Mouse (Mus musculus) forebrain, embryonic 10.5 days (tissue): ENCODE measurements around the gene Yif1b. TPM values are rescaled to one million over a fixed set of nuclear protein-coding genes. Genes with fewer than 3 reads are reported as not detected.
A peak's percentile ranks its signal among the peaks of the same experiment; 100 is the strongest.

Source experiments
- DNase-seq: peaks from one replicate; pipeline ENCODE4 v3.0.0-alpha.2; 2017; ENCODE audit warnings: low spot score; ENCODE audit errors: extremely low spot score
- H3K27ac ChIP-seq: fragments of 300-500 bp; sonication (generic); 2 replicates; pipeline ENCODE4 v1.5.1; 2016; ENCODE audit warnings: mild to moderate bottlenecking
- H3K27me3 ChIP-seq: fragments of 300-500 bp; sonication (generic); 2 replicates; pipeline ENCODE4 v1.6.1; 2016; ENCODE audit warnings: mild to moderate bottlenecking; ENCODE audit not compliant: poor library complexity, severe bottlenecking
- H3K36me3 ChIP-seq: fragments of 300-500 bp; sonication (generic); replicated peaks from 2 replicates; pipeline ENCODE4 v1.6.1; 2016; ENCODE audit warnings: mild to moderate bottlenecking, moderate library complexity
- H3K4me1 ChIP-seq: fragments of 300-500 bp; sonication (generic); 2 replicates; pipeline ENCODE4 v1.6.1; 2016
- H3K4me3 ChIP-seq: fragments of 300-500 bp; sonication (generic); 2 replicates; pipeline ENCODE4 v1.5.1; 2016; ENCODE audit warnings: mild to moderate bottlenecking, moderate library complexity
- H3K9me3 ChIP-seq: fragments of 300-500 bp; sonication (generic); 2 replicates; pipeline ENCODE4 v1.6.1; 2016; ENCODE audit warnings: mild to moderate bottlenecking, moderate library complexity
- WGBS: fragments of 180-500 bp; shearing (Covaris S2); methylation state at CpG from one replicate; pipeline ENCODE4 v1.1.7; 2016; 5-methylcytosine and 5-hydroxymethylcytosine counted together
- polyA plus RNA-seq: library from polyadenylated mRNA; unstranded; fragments of >200 nt; fragmentation: Nextera tagmentation; extraction: Ambion mirVana; gene quantifications from 2 replicates; pipeline ENCODE4 v1.2.1, GENCODE M21; 2016

The Yif1b gene
- polyA plus RNA-seq, 1 experiment from 2014 or later: 103 TPM

DNA sequence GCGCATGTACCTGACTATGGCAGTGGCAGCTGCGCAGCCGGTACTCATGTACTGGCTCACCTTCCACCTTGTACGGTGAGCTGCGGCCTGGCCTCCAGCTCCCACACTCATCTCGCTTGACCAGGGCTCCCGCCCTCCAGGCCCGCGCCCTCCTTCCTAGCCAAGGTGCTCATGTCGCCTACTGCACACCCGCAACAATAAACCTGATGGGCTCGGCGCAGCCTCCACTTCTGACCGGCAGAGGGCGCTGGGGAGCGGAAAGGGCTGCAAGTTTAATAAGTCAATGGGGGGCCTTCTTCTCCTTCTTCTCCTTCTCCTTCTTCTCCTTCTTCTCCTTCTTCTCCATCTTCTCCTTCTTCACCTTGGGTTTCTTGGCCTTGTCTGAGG is 9.2 kb downstream of the Yif1b start:
- Histone ChIP-seq H3K4me3 (peak overlapping the region; percentile 47), H3K27me3 (peaks cover 32% of the 10 kb centered on the region), H3K4me1 (peaks cover 23% of the 10 kb centered on the region), H3K9me3 (no peaks in the 10 kb centered on the region), H3K36me3 (peaks cover 39% of the 10 kb centered on the region), H3K27ac (no peak overlapping the region)
- 22% methylated on average over 16 of the region's 16 CpGs for WGBS
- peak; percentile 82 for DNase-seq

DNA sequence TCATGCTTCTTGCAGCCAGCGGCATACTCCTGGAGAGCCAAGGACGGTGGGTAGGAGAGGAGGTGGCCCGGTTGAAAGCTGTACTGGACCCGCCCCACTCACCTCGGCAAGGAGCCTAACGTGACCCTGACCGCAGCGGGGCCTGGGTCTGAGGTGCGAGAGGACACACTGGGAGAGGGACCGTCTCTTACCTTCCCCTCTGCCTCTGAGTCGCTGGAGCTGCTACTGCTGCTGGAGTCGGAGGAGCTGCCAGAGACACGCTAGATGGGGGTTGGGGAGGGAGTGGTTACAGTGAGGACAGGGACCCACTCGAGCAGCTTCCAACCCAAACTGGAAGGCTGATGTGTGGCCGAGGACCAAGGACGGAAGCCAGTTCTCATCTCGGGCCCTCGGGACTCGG is 9.6 kb downstream of the Yif1b start:
- Histone ChIP-seq H3K36me3 (peaks cover 39% of the 10 kb centered on the region), H3K4me3 (peak overlapping the region; percentile 47), H3K9me3 (no peaks in the 10 kb centered on the region), H3K27me3 (peaks cover 32% of the 10 kb centered on the region), H3K4me1 (peaks cover 23% of the 10 kb centered on the region), H3K27ac (peak overlapping the region; percentile 60)
- WGBS: 7% methylated on average over 19 of the region's 19 CpGs
- DNase-seq: no peak

DNA sequence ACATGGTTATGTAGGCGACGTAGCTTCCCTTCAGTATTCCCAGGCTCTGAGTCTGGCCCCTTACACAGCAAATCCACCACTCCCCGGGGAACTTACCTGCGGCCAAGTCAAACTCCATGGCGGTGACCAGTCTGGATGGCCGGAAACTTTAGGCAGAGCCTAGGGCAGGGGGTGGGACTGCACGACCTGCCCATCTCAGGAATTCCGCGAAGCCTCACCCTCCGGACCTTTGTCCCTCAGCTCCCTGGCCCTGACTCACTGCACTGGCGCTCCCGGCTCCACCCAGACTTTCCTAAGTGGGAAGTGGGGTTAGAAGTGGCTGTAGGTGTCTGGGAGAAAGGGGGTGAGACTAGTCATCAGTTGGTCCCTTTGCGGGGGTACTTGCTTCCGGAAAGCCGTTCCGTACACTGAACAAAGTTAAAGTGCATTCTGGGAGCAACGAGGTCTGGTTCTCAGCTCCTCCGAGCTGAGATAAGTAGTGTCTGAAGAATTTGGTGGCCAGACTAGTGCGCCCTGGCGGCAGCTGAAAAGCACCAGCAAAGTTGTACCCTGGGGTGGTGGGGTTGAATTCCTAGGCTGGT is 10.2 kb downstream of the Yif1b start, which contains the start of gene 2200002D01Rik:
Gene 2200002D01Rik (minus strand): TSS at position 206 of the 581 bp plus-strand sequence.
- H3K4me1 ChIP-seq: peaks cover 27% of the 10 kb centered on the region
- H3K27me3 ChIP-seq: peaks cover 32% of the 10 kb centered on the region
- peak; percentile 39 for DNase-seq
- no peaks in the 10 kb centered on the region for H3K9me3 ChIP-seq
- WGBS: 7% methylated on average over 20 of the region's 20 CpGs
- peaks cover 38% of the 10 kb centered on the region for H3K36me3 ChIP-seq
- peak within 1 kb of the TSS; percentile 60 for H3K27ac ChIP-seq
- H3K4me3 ChIP-seq: peak within 1 kb of the TSS; percentile 47

DNA sequence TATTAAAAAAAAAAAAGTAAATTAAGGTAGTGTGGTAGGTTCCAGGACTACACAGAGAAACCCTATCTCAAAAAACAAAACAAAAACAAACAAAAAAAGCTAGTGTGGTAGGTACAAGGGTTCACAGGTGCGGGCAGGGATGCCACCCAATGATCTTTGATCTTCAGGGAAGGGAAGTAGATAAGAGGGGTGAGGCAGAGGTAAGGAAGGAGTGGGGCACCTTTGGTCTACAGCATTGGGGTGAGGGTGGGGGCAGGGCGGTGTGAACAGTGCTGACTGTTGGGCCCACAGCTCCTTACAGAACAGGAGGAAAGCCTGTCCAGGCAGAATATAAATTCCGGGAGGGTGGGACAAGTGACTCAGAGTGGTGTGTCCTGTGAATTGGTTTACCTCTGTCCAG is 13.0 kb downstream of the Yif1b start:
- H3K27ac ChIP-seq: no peak overlapping the region
- no peak for DNase-seq
- peaks cover 12% of the 10 kb centered on the region for H3K36me3 ChIP-seq
- peaks cover 33% of the 10 kb centered on the region for H3K4me1 ChIP-seq
- no peaks in the 10 kb centered on the region for H3K9me3 ChIP-seq
- peaks cover 32% of the 10 kb centered on the region for H3K27me3 ChIP-seq
- H3K4me3 ChIP-seq: no peak overlapping the region
- WGBS: 94% methylated on average over 3 of the region's 3 CpGs

DNA sequence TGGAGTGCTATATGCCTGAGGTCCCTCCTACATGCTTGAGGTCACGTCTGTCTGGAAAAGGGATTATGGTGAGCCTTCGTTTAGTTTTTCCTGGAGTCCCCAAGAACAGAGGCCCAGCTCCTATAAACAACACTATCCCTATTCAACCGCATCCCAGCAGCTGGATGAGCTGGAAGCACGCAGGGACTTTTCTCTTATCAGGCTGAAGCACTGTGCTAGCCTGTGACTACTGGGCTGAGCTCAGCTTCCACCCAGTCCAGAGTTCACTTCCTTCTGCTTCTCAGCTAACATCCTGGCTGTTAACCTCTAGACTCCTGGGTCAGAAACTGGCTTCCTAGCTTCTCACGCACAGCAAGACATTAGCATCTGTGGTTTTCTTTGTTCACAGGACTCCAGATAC is 15.7 kb downstream of the Yif1b start:
- Histone ChIP-seq H3K9me3 (no peaks in the 10 kb centered on the region), H3K36me3 (0 out of 2 replicates have a peak, but pooled peaks cover 4% of the 10 kb centered on the region), H3K27me3 (peaks cover 9% of the 10 kb centered on the region), H3K27ac (0 out of 2 replicates have a peak overlapping the region, but pooled peaks have one; percentile 1), H3K4me3 (no peak overlapping the region), H3K4me1 (peaks cover 23% of the 10 kb centered on the region)
- DNase-seq: no peak
- WGBS: 60% methylated on average over 5 of the region's 5 CpGs

DNA sequence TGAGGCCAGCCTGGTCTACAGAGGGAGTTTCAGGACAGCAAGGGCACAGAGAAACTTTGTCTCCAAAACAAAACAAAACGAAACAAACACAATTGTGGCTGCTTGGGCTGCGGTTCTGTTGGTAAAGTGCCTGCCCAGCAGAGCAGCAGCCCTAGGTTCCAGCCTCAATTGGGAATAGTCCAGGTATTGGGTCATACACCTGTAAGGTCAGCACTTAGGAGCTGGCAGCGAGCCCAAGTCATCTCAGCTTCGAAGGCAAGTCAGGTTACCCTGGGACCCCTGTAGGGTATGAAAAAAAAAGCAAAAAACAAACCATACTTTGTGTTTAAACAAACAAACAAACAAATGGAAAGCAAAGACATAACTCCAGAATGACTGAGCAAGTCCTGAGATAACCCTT is 17.7 kb downstream of the Yif1b start:
- H3K27ac ChIP-seq: no peak overlapping the region
- peaks cover 37% of the 10 kb centered on the region for H3K4me1 ChIP-seq
- H3K27me3 ChIP-seq: no peaks in the 10 kb centered on the region
- H3K36me3 ChIP-seq: 0 out of 2 replicates have a peak, but pooled peaks cover 4% of the 10 kb centered on the region
- DNase-seq: no peak
- WGBS: 93% methylated on average over 4 of the region's 4 CpGs
- H3K9me3 ChIP-seq: no peaks in the 10 kb centered on the region
- no peak overlapping the region for H3K4me3 ChIP-seq

DNA sequence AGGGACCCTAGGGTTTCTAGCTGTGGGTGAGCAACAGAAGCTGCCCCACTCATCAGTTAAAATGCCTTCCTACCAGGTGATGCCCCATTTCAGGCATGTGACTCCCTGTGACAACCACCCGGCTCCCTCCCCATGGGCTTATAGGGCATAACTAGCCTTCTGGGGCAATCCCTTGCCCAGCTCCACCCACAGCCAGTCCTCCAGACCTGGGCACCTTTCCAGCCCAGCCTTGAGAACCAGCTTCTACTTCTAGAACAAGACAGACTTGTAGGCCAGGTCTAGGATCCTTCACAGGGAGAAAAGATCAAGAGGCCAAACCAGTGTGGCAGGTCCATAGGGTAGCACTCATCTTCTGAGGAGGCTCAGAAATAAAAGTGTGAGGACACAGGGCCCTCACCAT is 19.2 kb downstream of the Yif1b start:
- H3K36me3 ChIP-seq: 0 out of 2 replicates have a peak, but pooled peaks cover 4% of the 10 kb centered on the region
- H3K9me3 ChIP-seq: no peaks in the 10 kb centered on the region
- peaks cover 37% of the 10 kb centered on the region for H3K4me1 ChIP-seq
- no peak for DNase-seq
- no peak overlapping the region for H3K4me3 ChIP-seq
- H3K27me3 ChIP-seq: no peaks in the 10 kb centered on the region
- no peak overlapping the region for H3K27ac ChIP-seq
- 100% methylated on average over 1 of the region's 1 CpGs for WGBS

DNA sequence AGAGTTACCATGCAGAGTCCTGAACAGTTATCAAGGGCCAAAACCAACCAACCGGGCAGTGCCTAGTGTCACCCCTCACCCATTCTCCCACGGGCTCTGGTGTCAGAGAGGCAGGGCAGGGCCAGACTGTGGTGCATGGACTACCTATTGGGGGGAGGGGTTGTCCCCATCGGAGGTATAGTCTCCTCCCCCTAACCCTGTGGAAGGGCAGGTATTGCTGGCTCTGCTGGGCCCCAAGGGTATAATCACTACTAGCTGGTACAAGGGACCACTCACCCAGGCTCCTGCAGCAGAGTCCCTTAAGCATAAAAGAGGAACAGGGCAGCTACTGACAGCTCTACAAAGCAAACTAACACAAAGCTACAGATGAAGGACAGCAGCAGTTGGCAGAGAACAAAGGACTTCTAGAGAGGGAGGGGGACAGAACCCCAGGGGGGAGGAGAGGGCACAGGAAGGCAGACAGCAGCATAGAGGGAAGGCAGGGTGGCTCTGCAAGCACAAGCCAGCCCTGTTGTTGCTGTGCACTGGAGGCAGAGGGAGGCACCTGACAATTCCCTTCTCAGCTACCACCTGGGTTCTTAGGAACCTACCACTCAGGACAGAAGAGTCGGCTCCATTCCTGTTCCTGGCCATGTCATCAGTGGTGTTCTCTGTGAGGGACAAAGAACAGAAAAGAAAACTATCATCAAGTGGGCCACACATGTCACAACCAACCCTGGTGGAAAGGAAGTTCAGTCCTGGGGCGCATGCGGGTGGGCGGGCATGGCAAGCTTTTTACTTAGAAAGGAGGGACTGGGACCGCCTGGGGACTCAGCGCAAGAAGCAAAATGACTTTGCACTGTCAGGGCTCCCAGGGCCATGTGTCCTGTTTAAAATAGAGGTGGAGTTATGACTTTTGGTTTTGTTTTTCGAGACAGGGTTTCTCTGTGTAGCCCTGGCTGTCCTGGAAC is 21.9 kb downstream of the Yif1b start:
- Histone ChIP-seq H3K4me1 (peaks cover 27% of the 10 kb centered on the region), H3K27ac (peak overlapping the region; percentile 70), H3K27me3 (no peaks in the 10 kb centered on the region), H3K4me3 (no peak overlapping the region), H3K36me3 (0 out of 2 replicates have a peak, but pooled peaks cover 4% of the 10 kb centered on the region), H3K9me3 (no peaks in the 10 kb centered on the region)
- DNase-seq: no peak
- 82% methylated on average over 10 of the region's 10 CpGs for WGBS

DNA sequence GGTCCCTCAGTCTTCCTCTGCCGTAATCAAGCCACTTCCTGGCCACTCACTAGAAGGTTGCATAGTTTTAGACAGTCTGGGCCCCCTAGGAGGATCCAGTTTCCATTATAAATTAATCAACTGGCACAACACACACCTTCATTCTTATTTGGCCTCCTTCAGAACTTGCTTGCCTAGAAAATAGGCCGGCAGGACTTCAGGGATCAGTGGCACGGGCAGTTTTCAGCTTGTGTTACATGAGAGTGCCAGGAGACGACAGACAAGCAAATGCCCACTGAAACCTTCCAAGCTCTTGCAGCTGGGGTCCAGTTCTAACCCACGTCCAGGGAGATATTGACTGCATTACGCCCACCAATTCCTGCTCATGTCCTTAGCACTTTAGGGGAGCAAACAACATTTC is 24.0 kb downstream of the Yif1b start:
- H3K4me3 ChIP-seq: no peak overlapping the region
- 88% methylated on average over 6 of the region's 6 CpGs for WGBS
- H3K27ac ChIP-seq: no peak overlapping the region
- H3K27me3 ChIP-seq: no peaks in the 10 kb centered on the region
- peaks cover 38% of the 10 kb centered on the region for H3K4me1 ChIP-seq
- DNase-seq: no peak
- H3K9me3 ChIP-seq: no peaks in the 10 kb centered on the region
- H3K36me3 ChIP-seq: 0 out of 2 replicates have a peak, but pooled peaks cover 4% of the 10 kb centered on the region

DNA sequence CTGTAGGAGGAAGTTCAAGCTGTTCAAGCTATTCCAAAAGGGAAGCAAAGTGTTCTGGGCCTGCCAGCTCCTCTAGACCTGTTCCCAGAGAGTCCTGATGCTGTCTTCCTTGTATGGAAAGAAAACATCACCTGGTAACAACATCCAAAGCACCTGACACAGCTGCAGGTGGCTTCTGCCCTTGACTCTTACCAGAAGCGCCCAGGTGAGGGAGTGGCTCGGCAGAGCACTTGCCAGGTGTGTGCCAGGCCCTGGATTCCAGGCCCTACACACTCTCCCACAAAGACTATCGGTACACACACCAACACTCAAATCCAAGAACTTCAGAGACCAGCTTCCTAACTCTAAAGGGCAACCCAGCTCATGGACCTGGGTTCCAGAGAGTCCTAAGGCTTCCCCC is 25.7 kb downstream of the Yif1b start:
- 89% methylated on average over 3 of the region's 3 CpGs for WGBS
- no peak for DNase-seq
- peaks cover 28% of the 10 kb centered on the region for H3K4me1 ChIP-seq

DNA sequence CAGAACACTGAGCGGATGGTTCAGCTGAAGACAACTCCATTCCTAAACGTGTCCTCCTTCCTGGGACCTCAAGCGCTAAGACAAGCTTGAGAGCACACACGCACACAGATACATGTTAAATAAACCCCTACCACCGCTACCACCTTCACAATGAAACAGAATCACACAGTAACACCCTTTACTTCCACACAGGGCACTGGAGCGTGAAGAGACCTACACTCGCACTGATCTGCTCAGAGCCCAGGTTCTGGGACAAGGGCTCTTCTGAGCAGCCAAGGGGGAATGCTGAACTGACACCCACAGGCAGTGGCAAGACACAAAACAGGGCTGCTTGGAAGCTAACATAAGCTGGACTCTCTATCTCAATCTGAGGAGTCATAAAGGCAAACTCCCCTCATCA is 27.5 kb downstream of the Yif1b start:
- no peak overlapping the region for H3K27ac ChIP-seq
- no peaks in the 10 kb centered on the region for H3K9me3 ChIP-seq
- H3K4me1 ChIP-seq: peaks cover 11% of the 10 kb centered on the region
- H3K27me3 ChIP-seq: no peaks in the 10 kb centered on the region
- no peaks in the 10 kb centered on the region for H3K36me3 ChIP-seq
- no peak overlapping the region for H3K4me3 ChIP-seq
- no peak for DNase-seq
- 85% methylated on average over 7 of the region's 7 CpGs for WGBS

More for the DNA sequence above, 25.7 kb downstream of the Yif1b start:
- no peaks in the 10 kb centered on the region for H3K9me3 ChIP-seq
- no peak overlapping the region for H3K27ac ChIP-seq
- 0 out of 2 replicates have a peak, but pooled peaks cover under 1% of the 10 kb centered on the region for H3K36me3 ChIP-seq
- no peak overlapping the region for H3K4me3 ChIP-seq
- no peaks in the 10 kb centered on the region for H3K27me3 ChIP-seq

DNA sequence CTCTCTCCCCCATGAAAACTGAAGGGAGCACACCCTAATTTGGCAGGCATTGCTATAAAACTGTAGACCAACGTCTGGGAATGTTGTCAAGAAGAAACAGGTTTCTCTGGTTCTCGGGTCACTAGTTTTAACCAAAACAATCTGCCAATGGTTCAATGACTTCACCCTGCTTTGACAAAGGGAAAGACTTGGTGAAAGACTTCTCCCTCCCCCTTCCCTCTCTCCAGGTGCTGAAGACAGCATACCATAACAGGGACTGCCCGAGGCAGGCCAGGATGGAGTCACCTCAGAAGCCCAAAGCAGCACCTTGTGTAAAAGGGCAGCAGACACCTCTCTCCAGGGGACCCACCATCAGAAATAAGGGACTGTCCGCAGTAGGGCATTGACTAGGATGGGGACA is 28.8 kb downstream of the Yif1b start:
- Histone ChIP-seq H3K27ac (no peak overlapping the region), H3K4me1 (peaks cover 11% of the 10 kb centered on the region), H3K27me3 (no peaks in the 10 kb centered on the region), H3K9me3 (no peaks in the 10 kb centered on the region), H3K36me3 (no peaks in the 10 kb centered on the region), H3K4me3 (no peak overlapping the region)
- DNase-seq: no peak
- WGBS: 64% methylated on average over 4 of the region's 4 CpGs

DNA sequence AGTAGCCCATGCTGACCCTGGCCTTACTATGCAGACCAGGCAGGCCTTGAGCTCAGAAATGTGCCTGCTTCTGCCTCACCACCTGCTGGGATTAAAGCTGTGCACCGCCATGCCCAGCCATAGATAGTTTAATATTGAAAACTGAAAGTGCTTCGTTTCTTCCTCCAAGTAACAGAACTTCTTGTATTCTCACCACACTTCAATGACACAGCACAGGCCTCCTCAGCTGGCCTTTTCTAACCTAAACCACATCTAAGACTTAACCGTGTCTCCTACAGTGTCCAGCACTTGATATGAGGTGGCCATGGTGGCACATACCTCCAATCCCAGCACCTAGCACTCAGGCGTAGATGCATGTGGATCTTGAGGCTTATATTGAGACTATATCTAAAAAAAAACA is 32.3 kb downstream of the Yif1b start:
- no peak for DNase-seq
- Histone ChIP-seq H3K27ac (no peak overlapping the region), H3K27me3 (no peaks in the 10 kb centered on the region), H3K4me1 (peaks cover 11% of the 10 kb centered on the region), H3K9me3 (no peaks in the 10 kb centered on the region), H3K4me3 (no peak overlapping the region), H3K36me3 (no peaks in the 10 kb centered on the region)
- 90% methylated on average over 4 of the region's 4 CpGs for WGBS
